Mouse (Mus musculus) CH12.LX (cell line): ENCODE measurements around the gene Flt3l.

Experiments
- CTCF ChIP-seq, 2 experiments: IDR thresholded peaks in 1 of 2; conservative IDR thresholded peaks in 1 of 2; 2 replicates each; pipeline ENCODE4 v1.5.1; 2011 to 2012; ENCODE audit warnings: low read depth in 2 of 2, low read length in 2 of 2, improper control_type of control experiment in 1 of 2, inconsistent platforms in 1 of 2, mild to moderate bottlenecking in 1 of 2, moderate library complexity in 1 of 2
- E2F4 ChIP-seq: IDR thresholded peaks from 2 replicates; pipeline ENCODE4 v1.6.1; 2011; ENCODE audit warnings: low read depth, low read length, improper control_type of control experiment; ENCODE audit not compliant: insufficient replicate concordance
- ELF1 ChIP-seq: IDR thresholded peaks from 2 replicates; pipeline ENCODE4 v1.6.1; 2014; ENCODE audit warnings: low read depth, mild to moderate bottlenecking, inconsistent platforms, low read length, improper control_type of control experiment
- MAFK ChIP-seq: IDR thresholded peaks from 2 replicates; pipeline ENCODE4 v1.6.1; 2011; ENCODE audit warnings: low read length, improper control_type of control experiment; ENCODE audit not compliant: insufficient replicate concordance
- MAZ ChIP-seq: IDR thresholded peaks from 2 replicates; pipeline ENCODE4 v1.6.1; 2012; ENCODE audit warnings: low read depth, mild to moderate bottlenecking, inconsistent platforms, low read length, improper control_type of control experiment, moderate library complexity
- USF1 ChIP-seq: IDR thresholded peaks from 2 replicates; pipeline ENCODE4 v1.6.1; 2014; ENCODE audit warnings: low read depth, mild to moderate bottlenecking, inconsistent platforms, low read length, improper control_type of control experiment

GRCm38 (mm10) chr7:45137171-45138006 is 1.2 kb upstream of the Flt3l start:
- no peak for TF ChIP-seq CTCF (conservative IDR thresholded peaks at IDR 0.05 in 1 of 2, IDR thresholded peaks at IDR 0.05 in 1 of 2; ENCODE audit: low read depth in 2 of 2, low read length in 2 of 2)
- no peak for TF ChIP-seq MAZ
- no peak for TF ChIP-seq E2F4
- TF ChIP-seq MAFK, result no peak
- TF ChIP-seq ELF1, result no peak
- no peak for TF ChIP-seq USF1
